Mouse (Mus musculus) lung, postnatal 0 days (tissue): ENCODE measurements around the gene Pgghg.

ENCODE experiments used
- CTCF ChIP-seq: IDR thresholded peaks from 2 replicates; pipeline ENCODE4 v1.5.1; 2016; ENCODE audit warnings: antibody characterized with exemption, mild to moderate bottlenecking
- EP300 ChIP-seq: IDR thresholded peaks from 2 replicates; pipeline ENCODE4 v1.6.1; 2016; ENCODE audit warnings: antibody characterized with exemption, mild to moderate bottlenecking, control low read depth

- TF ChIP-seq CTCF (no peak), EP300 (no peak)
Measured at GRCm38 (mm10) chr7:140927181-140927580, 14.0 kb upstream of the Pgghg start.
